Mouse (Mus musculus) lung, postnatal 0 days (tissue): Measurements from ENCODE around the gene Rngtt.

Experiments used
- CTCF ChIP-seq: IDR thresholded peaks from 2 replicates; pipeline ENCODE4 v1.5.1; 2016; ENCODE audit warnings: antibody characterized with exemption, mild to moderate bottlenecking
- EP300 ChIP-seq: IDR thresholded peaks from 2 replicates; pipeline ENCODE4 v1.6.1; 2016; ENCODE audit warnings: antibody characterized with exemption, mild to moderate bottlenecking, control low read depth

GRCm38 (mm10) chr4:33270386-33271314, 39.5 kb upstream of the Rngtt start:
- TF ChIP-seq EP300 (no peak), CTCF (no peak)
